Comparison of ENCODE assay signal across 8 mouse cellular contexts in genomic region chr1:184864381-184864801, GRCm38 (mm10). TPM values are rescaled to one million over a fixed set of nuclear protein-coding genes. Genes with fewer than 3 reads are reported as not detected.
DNase-seq lines count a peak whose midpoint lies in the region; ATAC-seq and TF ChIP-seq lines count a peak whose summit lies in the region.

No protein-coding gene starts in this region.

- no peak overlapping the region for H3K4me2 ChIP-seq in liver, postnatal 0 days (ENCODE audit: low read depth, low read length)
- no peak overlapping the region for H3K4me2 ChIP-seq in forebrain, postnatal 0 days (ENCODE audit: low read depth)

- intact Hi-C loops in heart, postnatal 25 days (cut with DNase I), result no loop called here

- TF ChIP-seq EP300 in liver, postnatal 0 days (IDR thresholded peaks at IDR 0.05; ENCODE audit: low read depth), result no peak

- 0 out of 2 replicates have a peak overlapping the region, but pooled peaks have one; percentile 16 for H3K27ac ChIP-seq in liver, postnatal 0 days (ENCODE audit: low read depth)
- H3K27ac ChIP-seq in forebrain, postnatal 0 days (ENCODE audit: low read depth, low read length), result no peak overlapping the region

- DNase-seq in adrenal gland, adult (ENCODE audit: inconsistent age in 2 of 2, low spot score in 1 of 2), result peak; percentile 51 to 67
- DNase-seq in adrenal gland, adult 8-10 months, result no peak
- DNase-seq in adrenal gland, postnatal 36 days, result peak; percentile 39 to 64
- peak; percentile 51 for DNase-seq in heart, postnatal 25 days (ENCODE audit: low spot score)
- no peak for DNase-seq in liver, postnatal 0 days
- no peak for DNase-seq in forebrain, postnatal 0 days
- no peak for DNase-seq in cerebellum, adult 18-20 months
- no peak for DNase-seq in right cerebral cortex, postnatal 10 days (ENCODE audit: low spot score in 2 of 2)

- 0 out of 2 replicates have a peak overlapping the region, but pooled peaks have one; percentile 21 for H3K9ac ChIP-seq in liver, postnatal 0 days (replicated peaks)
- no peak overlapping the region for H3K9ac ChIP-seq in forebrain, postnatal 0 days

- WGBS in liver, postnatal 0 days (ENCODE audit: insufficient replicate concordance), result 50% methylated on average over 7 of the region's 7 CpGs
- 12% methylated on average over 7 of the region's 7 CpGs for WGBS in forebrain, postnatal 0 days

- no peak overlapping the region for H3K4me3 ChIP-seq in liver, postnatal 0 days (ENCODE audit: low read depth, low read length)
- no peak overlapping the region for H3K4me3 ChIP-seq in forebrain, postnatal 0 days (ENCODE audit: low read depth, low read length)

- H3K4me1 ChIP-seq in liver, postnatal 0 days (ENCODE audit: insufficient read depth), result peaks cover 23% of the 10 kb centered on the region
- H3K4me1 ChIP-seq in forebrain, postnatal 0 days (ENCODE audit: insufficient read depth), result no peaks in the 10 kb centered on the region

- no peaks in the 10 kb centered on the region for H3K9me3 ChIP-seq in liver, postnatal 0 days (ENCODE audit: low read length)
- H3K9me3 ChIP-seq in forebrain, postnatal 0 days (ENCODE audit: low read length), result no peaks in the 10 kb centered on the region

- ATAC-seq in liver, postnatal 0 days, result no peak
- no peak for ATAC-seq in forebrain, postnatal 0 days

- TF ChIP-seq CTCF in liver, postnatal 0 days (IDR thresholded peaks at IDR 0.05; ENCODE audit: low read depth), result no peak
- TF ChIP-seq CTCF in forebrain, postnatal 0 days (IDR thresholded peaks at IDR 0.05; ENCODE audit: low read depth), result no peak

- no peaks in the 10 kb centered on the region for H3K27me3 ChIP-seq in liver, postnatal 0 days (ENCODE audit: insufficient read depth, low read length)
- H3K27me3 ChIP-seq in forebrain, postnatal 0 days (ENCODE audit: insufficient read depth, low read length), result no peaks in the 10 kb centered on the region

- H3K36me3 ChIP-seq in liver, postnatal 0 days (replicated peaks; ENCODE audit: insufficient read depth, low read length), result no peaks in the 10 kb centered on the region
- H3K36me3 ChIP-seq in forebrain, postnatal 0 days (ENCODE audit: insufficient read depth), result no peaks in the 10 kb centered on the region

RNA-seq across cellular contexts. Expression of gene Marc2, which starts 18.1 kb away (rescaled TPM):
- total RNA-seq in adrenal gland, adult 8-10 months (2022), result 100 to 1,000 TPM; 349 to 519 (median 450) TPM
- total RNA-seq in adrenal gland, postnatal 36 days (2021), result 100 to 1,000 TPM; 380 to 404 TPM
- total RNA-seq in heart, postnatal 25 days (2021), result 100 to 1,000 TPM; 106 to 111 TPM
- 608 and 698 TPM in 2 replicates for polyA plus RNA-seq in liver, postnatal 0 days (2015; fragmentation: Nextera tagmentation; extraction: Ambion mirVana)
- 60.1 and 65.5 TPM in 2 replicates for total RNA-seq in forebrain, postnatal 0 days (2014; rRNA removed)
- 138 and 139 TPM in 2 replicates for polyA plus RNA-seq in forebrain, postnatal 0 days (2015; fragmentation: Nextera tagmentation; extraction: Ambion mirVana)

RNA-seq across cellular contexts. Expression of gene C130074G19Rik, which starts 18.6 kb away (rescaled TPM):
- 10 to 100 TPM; 30.1 to 57.1 (median 41.9) TPM for total RNA-seq in adrenal gland, adult 8-10 months (2022)
- 10 to 100 TPM; 26.6 to 32.5 TPM for total RNA-seq in adrenal gland, postnatal 36 days (2021)
- 10 to 100 TPM; 17.4 to 18.0 TPM for total RNA-seq in heart, postnatal 25 days (2021)
- 5.6 and 6.5 TPM in 2 replicates for polyA plus RNA-seq in liver, postnatal 0 days (2015; fragmentation: Nextera tagmentation; extraction: Ambion mirVana)
- 9.5 and 10.7 TPM in 2 replicates for total RNA-seq in forebrain, postnatal 0 days (2014; rRNA removed)
- 0.94 and 1.2 TPM in 2 replicates for polyA plus RNA-seq in forebrain, postnatal 0 days (2015; fragmentation: Nextera tagmentation; extraction: Ambion mirVana)

RNA-seq across cellular contexts. Expression of gene Marc1, which starts 53.3 kb away (rescaled TPM):
- total RNA-seq in adrenal gland, adult 8-10 months (2022), result 1 to 10 TPM in 3 of 4 experiments, under 1 TPM in 1; 0.68 to 3.5 (median 1.6) TPM
- 1 to 10 TPM; 3.7 to 7.4 TPM for total RNA-seq in adrenal gland, postnatal 36 days (2021)
- total RNA-seq in heart, postnatal 25 days (2021), result not detected
- polyA plus RNA-seq in liver, postnatal 0 days (2015; fragmentation: Nextera tagmentation; extraction: Ambion mirVana), result 204 and 234 TPM in 2 replicates
- total RNA-seq in forebrain, postnatal 0 days (2014; rRNA removed), result 0.15 and 0.24 TPM in 2 replicates
- polyA plus RNA-seq in forebrain, postnatal 0 days (2015; fragmentation: Nextera tagmentation; extraction: Ambion mirVana), result 0.11 and 0.45 TPM in 2 replicates

Comparison
In these comparisons a context has a peak if more than half of its experiments do, and no peak if none do; other contexts are left out.
1. DNase-seq: peak in adrenal gland, adult (2 of 2), adrenal gland, postnatal 36 days (2 of 2) and heart, postnatal 25 days (single experiment); none in adrenal gland, adult 8-10 months (single experiment), liver, postnatal 0 days (single experiment), forebrain, postnatal 0 days (single experiment), cerebellum, adult 18-20 months (0 of 2) and right cerebral cortex, postnatal 10 days (0 of 2).